Mouse (Mus musculus): ENCODE results near the gene Pin4.
"Not testable (repeated sequence)": the region's sequence is repeated elsewhere in the genome, so short reads cannot be mapped to it uniquely, and the experiment has no call there.

Gene Pin4

DNA sequence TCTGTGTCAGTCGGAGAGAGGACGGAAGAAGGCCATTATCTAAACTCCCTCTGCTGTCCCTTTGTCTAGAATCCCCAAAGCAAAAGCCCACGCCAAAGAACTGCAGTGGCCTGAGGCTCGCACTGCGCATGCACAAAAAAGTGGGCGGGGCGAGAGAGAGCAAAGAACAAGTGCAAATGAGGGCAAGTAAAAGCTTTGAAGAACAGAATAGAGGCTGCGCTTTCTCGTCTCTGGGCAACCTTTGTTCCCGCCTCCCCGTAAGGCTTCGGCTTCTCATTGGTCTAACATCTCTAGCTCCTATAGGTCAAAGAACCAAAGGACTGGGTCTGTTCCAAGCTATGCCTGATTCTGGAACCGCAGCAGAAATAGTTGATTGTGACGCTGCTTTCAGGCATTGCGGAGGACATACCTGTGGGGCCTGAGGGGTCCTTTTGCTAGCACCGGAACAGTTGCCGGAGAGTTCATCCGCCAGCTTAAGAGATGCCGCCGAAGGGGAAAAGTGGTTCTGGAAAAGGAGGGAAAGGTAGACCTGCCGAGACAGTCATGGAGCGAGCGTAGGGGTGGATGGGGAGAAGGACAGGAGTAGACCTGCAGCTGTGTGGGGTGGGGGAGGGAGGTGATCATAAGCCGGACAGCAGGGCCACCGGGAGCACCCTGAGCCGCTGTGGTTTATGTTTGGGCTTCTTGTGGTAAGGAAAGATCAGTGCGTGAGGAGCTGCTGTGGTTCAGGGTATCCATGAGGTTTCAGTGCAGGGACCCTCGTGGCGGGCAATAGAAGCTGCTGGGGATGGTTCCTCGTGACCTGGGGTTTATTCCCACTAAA lies at the start of gene Pin4:
Gene Pin4, plus strand, starts transcription at position 406 of the 823 bp plus-strand sequence.
- DNase-seq (ENCODE audit: low read depth): peak; percentile 88

DNA sequence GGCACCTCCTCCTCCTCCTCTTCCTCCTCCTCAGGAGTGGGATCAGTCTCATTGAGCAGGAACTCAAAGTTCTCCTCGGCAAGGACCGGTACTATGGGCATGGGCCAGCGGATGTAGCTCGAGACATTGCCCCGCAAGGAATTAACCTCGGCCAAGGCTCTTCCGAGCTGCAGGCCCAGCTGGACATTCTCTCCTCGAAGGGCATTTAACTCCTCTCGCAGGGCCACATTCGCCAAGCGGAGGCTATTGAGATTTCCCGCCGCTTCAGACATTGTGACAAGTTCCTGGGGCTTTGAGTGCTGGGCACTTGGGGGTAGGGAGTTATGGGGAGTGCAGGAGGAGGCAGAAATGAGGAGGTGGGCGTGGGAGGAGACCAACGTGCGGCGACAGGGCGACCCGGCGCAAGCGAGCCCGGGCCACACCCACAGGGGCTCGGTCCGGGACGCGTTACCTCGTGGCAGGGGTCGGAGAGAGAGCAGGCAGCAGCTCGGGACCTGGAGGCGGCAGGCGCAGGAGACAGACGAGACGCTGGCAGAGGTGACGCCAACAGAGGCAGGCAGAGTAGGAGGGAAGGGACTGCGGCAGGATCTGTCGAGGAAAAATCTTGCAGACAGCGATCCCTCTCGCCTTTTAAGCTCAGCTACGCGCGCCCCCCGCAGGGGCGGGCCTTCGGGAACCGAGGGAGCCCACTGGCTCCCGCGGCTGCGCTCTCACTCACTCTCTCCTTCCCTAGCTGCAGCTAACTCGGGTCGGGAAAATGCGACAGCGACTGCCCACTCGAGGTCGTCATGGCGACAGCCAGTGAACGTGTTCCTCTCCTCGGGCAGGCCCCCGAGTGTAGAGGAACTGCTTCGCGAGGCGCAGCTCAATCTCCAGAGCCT lies 48.4 kb upstream of the Pin4 start, which contains the start of gene Rtl5:
Gene Rtl5, minus strand, starts transcription at position 714 of the 881 bp plus-strand sequence.
- peak; percentile 37 for DNase-seq (ENCODE audit: low read depth)

DNA sequence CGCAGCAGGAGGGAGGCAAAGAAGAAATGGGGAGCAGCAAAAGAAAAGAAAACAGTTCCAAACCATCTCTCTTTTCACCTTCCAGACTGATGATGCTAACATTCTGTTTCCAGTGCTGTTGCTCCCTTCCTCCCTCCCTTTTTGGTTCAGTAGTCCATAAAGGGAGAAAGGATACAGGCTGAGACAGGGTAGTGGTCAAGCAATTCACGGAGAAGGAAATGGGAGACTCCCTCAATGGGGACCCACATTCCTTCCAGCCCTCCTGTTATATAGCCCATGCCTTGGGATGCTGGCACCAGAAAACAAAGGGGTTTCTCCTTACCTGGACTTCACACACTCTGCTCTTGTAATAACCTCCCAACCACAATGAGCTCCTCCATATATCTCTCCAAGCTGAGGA lies 47.7 kb upstream of the Pin4 start:
- DNase-seq (ENCODE audit: low read depth): no peak

DNA sequence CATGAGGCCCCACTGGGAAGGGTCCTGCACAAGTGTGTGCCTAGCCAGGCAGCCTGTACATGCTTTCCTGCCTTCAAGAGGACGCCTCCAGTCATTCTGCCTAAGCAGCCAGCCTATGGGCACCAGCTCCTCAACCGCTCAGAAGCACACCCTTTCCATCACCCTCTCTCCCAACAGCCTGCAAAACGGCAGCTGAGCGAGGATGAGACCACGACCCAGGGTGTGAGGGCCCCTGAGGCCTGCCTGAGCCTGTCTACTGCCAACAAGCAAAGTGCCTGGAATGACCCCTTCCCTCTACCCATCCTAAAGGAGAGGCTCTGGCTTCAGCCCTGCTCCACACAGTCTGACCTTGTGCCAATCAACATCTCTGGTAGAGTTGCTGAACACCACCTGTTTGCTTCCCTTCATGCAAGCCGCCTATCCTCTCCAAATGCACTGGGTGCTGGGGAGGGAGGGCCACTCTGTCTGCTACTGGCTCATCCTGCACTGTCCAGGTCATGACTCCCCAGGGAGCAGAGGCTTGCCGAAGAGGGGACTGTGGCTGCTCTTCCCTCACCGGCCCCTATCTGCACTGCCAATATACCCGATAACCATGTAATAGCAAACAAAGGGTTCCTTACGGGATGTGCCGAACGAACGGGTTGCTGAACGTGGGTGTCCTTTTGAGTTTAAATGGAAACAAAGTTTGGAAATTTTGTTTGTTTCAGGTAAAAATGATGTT lies 45.5 kb upstream of the Pin4 start:
- no peak for DNase-seq (ENCODE audit: low read depth)

DNA sequence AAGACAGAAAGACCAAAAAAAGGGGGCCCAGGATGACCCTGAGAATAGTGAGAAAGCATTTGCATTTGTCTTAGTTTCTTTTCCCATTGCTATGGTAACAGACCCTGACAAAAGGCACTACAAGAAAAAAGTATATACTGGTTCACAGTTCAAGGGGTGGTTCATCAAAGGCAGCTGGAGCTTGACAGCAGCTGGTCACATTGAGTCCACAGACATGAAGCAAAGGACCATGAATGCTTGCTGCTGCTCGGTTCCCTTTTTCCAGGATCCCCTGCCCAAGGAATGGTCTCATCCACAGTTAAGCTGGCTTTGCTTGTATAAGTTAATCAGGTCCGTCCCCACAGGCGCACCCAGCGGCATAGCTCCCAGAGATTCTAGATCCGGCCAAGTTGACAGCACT lies 44.8 kb upstream of the Pin4 start:
- no peak for DNase-seq (ENCODE audit: low read depth)

DNA sequence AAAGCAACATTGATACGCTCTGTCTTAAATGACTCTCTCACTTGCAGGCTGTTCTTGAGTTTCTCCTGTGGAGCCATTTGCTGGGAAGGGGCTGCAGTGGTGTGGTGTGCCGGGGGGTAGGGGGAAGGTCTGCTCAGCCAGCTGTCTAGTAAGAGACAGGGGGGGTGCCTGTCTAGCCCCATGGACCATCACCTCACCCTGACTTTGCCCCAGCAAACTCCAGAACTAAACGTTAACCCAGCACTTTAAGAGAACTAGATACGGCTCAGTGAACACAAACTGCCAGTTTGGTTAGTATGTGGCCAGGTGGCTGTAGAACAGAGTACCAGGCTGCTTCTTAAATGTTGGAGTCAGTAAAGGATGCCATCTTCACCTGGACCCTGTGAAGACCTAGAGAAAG lies 44.1 kb upstream of the Pin4 start:
- DNase-seq (ENCODE audit: low read depth): no peak

DNA sequence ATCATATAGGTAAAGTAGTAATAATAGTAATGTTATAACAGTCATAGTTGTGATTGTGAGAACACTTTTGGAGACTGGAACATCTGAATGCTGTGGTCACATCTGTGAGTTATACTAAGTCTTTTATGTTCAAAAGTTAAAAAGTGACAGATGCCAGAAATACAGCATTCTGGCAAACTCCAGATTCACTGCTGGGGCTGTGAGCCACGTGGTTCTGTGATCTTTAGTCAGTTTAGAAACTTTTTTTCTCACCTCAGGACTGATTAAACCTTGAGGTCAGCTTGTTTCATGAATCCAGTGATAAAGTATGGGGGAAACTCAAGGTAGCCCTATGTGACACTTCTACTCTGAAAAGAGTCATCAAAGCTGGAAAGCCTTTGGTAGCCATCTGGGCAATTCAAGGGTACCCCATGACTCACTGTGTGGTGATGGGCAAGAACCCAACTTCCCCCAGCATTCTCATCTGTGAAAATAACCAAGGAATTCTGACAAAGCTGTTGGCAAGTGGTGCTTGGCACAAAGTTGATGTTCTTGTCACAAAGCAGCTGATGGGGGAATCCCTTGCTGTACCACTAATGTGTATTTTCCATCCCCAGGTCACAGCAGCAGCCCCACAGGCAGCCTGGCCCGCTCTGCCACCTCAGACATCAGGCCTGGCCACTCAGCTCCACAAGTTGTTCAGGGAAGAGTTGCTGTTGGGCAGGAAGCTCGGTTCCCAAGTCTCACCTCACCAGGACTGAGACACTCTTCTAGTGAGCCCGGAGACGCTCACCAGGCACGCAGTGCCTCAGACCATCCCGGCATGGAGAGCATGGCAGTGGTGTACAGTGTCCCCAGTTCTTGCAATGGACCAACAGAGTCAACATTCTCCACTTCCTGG lies 42.1 kb upstream of the Pin4 start:
- no peak for DNase-seq (ENCODE audit: low read depth)

DNA sequence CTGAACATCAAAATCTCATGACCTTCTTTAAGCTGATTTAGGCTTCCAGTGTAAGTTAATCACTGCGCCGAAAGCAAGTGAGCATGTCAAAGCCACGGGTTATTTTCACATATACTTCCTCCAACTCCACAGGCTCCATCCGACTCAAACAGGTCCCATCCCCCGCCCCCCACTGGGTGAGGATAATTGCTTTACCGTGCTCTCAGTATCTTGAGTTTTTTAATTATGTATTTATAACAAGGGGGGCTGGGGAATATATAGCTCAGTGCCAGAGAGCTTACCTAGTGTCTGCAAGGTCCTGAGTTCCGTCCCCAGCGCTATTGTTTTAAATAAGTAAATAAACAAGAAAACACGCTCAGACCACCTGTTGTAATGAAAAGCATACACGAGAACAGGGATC lies 38.2 kb upstream of the Pin4 start:
- DNase-seq (ENCODE audit: low read depth): no peak

DNA sequence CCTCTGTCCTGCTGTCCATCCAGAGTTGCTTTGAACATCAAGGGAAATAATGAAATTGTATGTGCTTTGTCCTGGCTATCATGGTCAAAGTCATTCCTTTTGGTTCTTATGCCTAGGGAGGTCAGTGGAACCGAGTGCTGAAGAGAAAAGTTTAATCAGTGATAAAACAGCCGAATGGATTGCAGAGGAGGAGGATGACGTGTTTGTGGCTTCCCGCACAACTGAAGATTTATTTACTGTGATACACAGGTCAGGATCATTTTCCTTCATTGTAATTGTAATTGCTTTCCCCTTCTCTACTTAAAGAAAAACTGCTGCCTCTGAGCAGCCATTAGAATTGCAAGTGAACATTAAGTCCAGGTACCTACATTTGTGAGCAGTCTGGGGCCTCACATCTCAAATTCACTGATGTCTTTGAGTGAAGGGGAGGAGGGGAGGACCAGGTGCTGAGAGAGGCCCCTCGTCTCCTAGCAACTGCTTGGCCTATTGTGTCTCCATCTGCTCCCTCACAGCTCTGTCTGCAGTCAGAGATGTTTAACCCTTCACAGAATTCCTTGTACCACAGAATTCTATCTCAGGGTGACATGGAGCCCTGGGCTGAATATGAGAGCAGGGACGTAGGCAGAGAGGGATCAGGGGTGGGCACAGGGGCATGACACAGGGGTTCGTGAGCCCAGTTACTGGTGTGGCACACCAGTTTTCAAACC lies 37.5 kb upstream of the Pin4 start:
- no peak for DNase-seq (ENCODE audit: low read depth)

DNA sequence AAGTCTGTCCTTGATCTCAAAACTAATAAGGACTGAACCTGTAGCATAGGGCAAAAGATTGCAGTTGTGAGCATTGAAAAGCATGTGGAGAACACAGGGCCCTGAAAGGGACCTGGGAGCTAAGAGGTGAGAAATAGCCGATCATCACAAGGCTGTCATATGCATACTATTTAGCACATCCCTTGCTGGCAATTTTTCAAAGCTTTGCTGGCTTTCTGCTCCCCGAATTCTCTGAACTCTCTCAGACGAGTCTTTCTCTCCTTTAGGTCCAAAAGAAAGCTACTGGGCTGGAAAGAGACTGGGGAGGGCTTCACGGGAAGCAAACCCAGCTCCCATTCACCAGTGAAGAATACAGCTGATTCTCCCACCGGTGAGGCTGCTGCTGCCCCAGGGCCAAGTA lies 36.9 kb upstream of the Pin4 start:
- DNase-seq (ENCODE audit: low read depth): no peak

DNA sequence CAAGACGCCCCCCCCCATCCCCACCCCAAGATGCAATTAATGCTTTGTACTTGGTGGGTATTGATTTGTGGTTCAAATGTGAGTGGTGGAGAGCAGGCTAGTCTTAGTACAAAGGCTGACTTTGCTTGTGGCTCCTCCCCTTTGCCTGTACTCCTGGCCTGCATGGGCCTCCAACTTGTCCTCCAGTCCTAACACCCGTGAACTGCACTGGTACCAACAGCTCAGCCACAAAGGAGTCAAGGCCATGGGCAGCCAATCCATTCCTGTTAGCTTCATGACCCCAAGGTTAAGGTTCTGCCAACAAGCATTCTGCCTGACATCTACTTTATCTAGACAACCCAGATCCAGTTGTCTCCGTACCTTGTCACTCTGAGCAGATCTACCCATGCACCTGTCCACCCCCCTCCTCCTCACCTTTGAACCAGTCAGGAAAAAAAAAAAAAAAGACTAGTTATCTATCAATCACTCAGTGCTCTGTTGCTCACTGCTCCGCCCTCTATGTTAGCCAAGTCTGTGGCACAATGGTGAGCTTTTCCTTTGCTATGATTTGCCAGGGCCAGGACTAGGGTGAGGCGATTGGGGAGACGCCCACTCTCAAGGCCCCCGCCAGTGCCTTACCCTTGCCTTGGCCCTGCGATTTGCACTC lies 33.3 kb upstream of the Pin4 start:
- no peak for DNase-seq (ENCODE audit: low read depth)

DNA sequence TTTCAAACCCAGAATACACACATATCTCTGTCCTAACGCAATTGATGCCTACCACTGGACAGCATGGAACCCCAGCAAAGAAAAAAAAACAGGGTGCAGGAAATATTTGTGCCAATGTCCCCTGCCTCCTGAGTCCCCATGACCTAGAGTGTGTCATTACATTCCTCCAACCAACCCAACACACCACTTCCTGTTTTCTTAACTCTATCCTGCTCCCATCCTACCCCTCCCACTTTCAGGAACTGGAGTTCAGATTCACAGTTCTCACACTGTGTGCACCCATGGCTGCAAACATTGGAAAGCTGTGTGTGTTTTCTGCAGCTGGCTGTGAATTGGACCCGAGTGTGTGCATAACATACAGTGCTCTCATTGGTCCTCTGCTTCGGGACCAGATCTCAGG lies 28.6 kb upstream of the Pin4 start:
- no peak for DNase-seq (ENCODE audit: low read depth)

DNA sequence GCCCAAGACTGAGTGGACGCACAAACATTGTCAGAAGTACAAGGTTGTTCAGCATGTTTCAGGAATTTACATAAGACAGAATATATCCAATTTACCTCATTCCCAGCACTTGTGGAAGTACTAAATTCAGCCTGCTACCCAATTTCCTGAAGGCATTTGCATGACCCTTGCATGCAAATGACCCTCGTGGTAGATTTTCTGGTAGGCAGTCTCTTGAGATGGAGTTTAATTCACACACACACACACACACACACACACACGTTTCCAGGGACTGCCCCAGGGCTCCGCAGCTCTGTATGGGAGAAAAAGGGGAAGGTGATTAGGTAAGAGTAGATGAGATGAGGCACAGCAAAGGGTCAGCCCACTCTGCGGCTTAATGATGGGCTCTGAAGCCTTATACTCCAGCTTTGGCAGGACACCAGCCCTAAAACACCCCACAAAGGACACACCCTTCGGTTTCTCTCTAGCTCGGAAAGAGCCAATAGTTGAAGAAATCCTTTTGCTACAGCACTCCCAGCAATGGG lies 24.8 kb upstream of the Pin4 start:
- DNase-seq (ENCODE audit: low read depth): no peak

DNA sequence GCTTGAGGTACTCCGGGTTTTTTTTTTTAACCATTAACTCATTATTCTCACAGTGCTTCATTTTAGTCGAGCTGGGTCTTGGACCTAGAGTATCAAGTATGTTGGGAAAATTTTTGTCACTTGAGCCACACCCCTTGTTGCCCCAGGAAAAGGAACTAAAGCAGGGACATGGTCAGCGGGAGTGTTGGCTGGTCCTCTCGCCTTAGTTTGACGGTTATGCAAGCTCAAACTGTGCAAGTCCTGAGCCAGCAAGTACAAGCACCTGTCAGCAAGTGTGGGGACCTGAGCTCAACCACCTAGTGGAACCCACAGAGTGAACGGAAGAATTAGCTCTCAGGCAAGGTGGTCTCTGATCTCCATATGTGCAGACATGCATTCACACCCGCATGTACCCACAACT lies 17.4 kb upstream of the Pin4 start:
- DNase-seq (ENCODE audit: low read depth): no peak

DNA sequence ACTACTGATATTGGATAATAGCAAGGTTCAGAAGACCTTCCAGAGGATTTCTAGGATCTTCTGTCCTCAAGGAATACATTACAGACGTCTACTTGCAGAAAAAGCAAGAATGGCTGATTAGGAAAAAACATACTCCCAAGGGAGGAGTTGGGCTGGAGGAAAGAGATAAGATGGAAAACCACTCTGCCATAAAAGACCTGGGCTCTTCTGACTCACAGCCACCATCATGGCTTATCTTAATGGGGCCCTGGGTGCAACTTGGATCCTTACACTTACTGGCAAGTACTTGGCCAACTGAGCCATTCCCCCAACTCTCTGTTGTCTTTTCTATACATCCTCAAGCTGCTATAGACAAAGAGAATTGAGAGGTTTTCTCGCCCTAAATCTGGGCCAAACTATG lies 15.4 kb upstream of the Pin4 start:
- not testable (repeated sequence) for DNase-seq (ENCODE audit: low read depth)

DNA sequence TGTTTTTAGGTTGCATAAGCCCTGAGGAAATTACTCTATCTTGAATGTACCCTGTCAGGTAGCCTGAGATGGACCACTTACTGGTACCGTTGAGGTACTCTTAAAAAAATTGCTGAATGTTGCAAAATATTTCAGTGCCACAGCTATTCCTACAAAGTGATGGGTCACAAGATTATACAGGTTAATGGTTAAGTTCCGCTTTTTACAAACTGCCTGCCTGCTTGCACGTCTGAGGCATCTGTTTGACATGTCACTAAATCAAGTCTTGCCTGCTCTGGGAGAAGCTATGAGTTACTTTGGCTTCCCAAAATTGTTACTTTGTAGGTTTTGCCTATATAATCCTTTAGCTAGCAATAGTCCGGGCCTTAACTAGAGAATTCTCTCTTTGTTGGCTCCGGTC lies 9.9 kb upstream of the Pin4 start:
- DNase-seq (ENCODE audit: low read depth): not testable (repeated sequence)

DNA sequence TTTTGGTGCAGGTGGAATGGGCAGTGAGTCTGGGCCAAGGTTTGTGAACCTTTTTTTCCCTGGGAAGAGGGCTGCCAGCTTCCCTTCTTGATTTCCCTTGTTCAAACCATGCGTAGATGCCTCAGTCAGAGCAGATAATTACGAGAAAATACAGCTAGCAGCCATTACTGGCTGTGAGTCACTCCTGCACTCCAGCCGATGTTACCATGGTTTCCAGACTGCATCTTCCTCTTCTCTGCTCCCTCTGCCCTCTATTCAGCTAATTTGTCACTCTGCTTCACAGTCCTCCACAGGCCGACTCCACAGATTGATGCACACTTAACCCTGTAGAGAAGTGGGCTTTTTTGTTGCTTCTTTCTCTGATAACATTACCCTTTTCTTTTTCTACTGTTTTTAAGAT lies 3.6 kb upstream of the Pin4 start:
- no peak for DNase-seq (ENCODE audit: low read depth)

DNA sequence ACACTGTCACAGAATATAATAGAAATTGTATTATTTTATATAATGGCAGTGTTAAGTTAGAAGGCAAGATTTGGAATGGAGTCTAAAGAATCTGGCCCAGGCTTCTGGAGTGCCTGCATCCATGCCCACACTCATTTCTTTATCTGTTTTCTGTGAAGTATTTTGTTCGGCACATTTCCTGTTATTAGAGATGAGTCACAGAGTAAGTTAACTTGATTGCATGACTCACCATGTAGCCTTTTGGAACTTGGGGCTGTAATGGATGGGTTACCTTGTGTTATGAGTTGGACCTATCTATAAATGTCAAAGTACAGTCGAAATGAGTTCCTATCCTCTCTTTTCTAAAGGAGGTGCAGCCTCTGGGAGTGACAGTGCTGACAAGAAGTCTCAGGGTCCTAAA lies 2.1 kb downstream of the Pin4 start:
- DNase-seq (ENCODE audit: low read depth): no peak

DNA sequence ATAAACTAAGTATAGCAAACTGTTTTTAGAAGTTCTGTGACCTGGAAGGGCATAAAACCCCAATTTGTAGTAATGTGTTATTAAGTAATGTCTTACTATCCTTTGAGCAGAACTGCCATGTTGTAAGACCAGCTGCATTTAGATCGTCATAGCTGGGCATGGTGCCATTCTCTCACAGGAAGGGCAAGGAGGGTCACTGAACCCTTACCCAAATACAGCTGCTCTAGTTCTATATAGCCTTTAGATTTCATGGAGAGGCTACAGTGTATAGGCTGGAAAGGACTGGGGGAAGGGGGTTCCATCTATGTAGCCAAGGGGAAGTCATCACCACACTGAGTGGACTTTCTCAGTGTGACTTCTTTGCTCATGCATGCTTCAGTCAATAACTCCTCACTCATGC lies 21.9 kb downstream of the Pin4 start:
- no peak for DNase-seq (ENCODE audit: low read depth)

Data from c-Kit-positive CD71-negative TER-119-negative erythroid progenitor cells, embryonic 14.5 days (primary cell).